Mouse (Mus musculus) v-Abl transformed pro-B cells (cell line): ENCODE measurements around the gene Arhgef7.

Source experiments
- in situ Hi-C, 2 experiments: fragments of 400-800 bp; cut with MboI; formaldehyde crosslinking; loops; one replicate each; pipeline ENCODE4 v1.15.1; 2025; ENCODE audit not compliant: unreplicated experiment in 2 of 2

Arhgef7 gene

DNA sequence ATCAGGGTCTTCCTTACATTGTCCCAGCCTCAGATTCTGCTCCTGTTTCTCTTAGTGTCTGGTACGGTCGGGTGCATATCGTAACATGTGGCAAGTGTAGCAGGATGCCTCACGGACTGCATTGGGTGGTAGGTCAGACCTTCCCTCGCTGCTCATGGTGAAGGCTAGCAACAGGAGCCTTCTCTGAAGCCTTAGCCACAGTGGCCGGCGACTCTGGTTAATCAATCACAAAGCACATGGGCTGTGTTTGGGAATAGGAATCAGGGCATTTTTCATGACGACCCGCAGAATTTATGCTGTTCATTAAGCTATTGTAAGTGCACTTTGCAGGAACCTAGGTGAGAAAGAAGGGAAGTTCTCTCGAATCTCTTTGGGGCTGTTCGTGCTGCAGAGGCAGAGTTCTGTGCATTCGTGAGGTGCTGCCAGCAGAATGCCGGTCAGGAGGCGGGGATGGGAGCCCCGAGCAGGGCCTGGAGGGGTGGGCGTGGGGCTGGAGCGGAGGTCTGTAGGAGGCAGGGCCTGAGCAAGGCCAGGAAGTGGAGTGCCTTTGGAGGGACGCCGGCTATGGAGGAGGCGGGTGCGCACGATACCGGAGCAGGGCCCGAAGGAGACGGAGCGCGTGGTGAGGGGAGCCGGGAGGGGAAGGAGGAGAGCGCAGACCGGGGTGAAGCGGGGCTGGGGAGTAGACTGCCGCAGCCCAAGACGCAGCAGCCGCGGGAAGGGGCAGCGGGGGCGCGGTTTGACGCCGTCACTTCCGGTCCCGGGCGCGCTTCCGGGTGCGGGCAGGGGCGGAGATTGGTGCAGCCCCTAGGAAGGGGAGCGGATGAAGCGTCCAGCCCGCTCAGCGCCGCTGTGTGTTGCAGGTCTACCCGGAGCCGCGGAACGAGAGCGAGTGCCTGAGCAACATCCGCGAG is 30.3 kb downstream of the Arhgef7 start:
- in situ Hi-C loops, result loop anchor here in 1 of 2 experiments (5.0 to 25.0 kb wide), 2 partner anchors 914 to 1771 kb away; partner anchors contain the start of genes Abhd13, Lig4 and Tubgcp3

DNA sequence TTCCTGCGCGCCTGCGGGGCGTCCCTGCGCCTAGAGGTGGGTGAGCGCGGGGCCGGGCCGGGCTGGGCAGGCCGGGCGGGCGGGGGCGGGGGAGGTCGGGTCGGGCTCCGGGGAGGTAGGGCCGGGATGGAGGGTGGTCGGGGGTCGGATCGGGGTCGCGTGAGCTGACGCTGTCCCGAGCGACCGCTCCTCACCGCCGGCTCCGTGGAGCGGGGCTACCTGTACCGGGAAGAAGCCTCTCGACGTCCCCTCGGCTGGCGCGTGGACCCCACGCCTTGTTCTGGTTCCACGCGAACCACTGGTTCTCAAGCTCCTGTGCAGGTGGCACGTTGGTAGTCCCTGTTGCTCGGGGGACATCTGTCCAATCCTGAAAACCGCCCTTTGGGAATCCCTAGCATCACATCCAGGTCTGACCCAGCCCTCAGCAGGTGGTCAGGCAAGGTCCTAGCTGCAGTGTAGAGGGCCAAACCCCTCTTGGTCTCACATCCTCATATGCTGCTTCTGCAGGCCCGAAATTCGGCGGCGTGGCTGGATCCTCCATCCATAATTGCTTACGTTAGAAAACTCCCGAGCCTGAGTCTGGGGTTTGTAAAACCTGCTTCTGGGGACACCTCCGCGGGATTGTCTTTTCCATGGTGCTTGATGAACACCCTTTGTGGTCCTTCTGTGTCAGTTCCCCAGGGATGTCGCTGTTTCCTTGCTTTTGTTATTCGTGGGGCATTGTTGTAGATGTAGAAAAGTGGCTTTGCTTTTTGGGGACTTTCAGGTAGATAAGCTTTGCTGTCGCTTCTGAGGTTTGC is 31.2 kb downstream of the Arhgef7 start:
- in situ Hi-C loops, result loop anchor here in 1 of 2 experiments (5.0 to 25.0 kb wide), 2 partner anchors 914 to 1771 kb away; partner anchors contain the start of genes Abhd13, Lig4 and Tubgcp3

DNA sequence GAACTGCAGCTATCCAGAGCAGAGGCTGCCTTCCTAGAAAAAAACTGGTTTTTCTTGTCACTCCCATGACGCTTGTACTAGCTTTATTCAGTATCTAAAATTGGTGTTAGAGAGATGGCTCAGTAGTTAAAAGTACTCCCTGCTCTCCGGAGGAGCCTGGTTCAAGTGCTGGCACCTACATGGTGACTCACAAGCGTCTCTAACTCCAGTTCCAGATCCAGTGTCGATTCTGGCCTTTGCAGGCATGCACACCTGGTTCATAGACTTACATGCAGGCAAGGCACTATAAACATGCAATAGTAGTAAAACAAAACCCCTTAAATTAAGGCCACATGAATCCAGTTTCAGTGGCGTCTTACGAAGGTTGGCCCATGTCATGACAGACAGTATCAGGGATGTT is 34.0 kb downstream of the Arhgef7 start:
- in situ Hi-C loops, result loop anchor here in 1 of 2 experiments (25.0 kb wide), 1 partner anchor 1774 kb away; the partner anchor contains the start of genes Abhd13 and Lig4

DNA sequence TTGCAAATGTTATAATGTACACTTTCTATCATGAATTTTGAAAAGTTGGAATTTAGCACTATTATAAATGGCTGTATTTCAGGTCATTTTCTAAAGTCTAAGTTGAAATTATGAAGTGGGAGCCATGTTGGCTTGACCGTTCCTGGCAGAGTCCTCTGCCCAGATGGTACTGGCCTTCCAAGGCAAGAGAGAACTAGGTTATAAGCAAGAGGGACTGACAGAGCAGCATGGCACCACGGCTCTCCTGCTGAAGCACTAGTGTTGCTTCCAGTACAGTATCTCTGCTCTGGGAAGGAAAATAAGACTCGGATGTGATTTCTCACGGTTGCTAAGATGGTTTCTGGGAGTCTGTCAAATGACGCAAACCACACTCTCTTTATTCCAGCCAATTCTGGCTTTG is 34.5 kb downstream of the Arhgef7 start:
- in situ Hi-C loops, result loop anchor here in 1 of 2 experiments (25.0 kb wide), 1 partner anchor 1775 kb away; the partner anchor contains the start of genes Abhd13 and Lig4

DNA sequence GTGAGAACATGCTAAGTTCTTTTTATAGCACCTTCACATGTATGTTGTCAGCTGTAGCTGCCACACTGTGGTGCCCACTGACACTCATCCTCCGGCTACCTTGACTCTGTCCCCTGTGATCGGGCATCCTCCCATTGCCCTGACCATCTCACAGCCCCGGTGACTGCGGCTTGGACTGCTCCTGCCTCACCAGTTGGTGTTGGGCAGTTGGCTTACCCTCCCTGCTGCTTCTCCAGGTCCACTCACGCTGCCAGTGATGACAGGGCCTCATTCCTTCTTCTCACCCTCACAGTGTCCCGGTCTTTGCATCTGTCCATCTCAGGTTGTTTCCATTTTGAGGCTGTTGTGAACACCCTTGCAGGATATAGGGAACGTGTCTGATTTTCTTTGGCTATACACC is 35.3 kb downstream of the Arhgef7 start:
- in situ Hi-C loops, result loop anchor here in 1 of 2 experiments (25.0 kb wide), 1 partner anchor 1776 kb away; the partner anchor contains the start of genes Abhd13 and Lig4

DNA sequence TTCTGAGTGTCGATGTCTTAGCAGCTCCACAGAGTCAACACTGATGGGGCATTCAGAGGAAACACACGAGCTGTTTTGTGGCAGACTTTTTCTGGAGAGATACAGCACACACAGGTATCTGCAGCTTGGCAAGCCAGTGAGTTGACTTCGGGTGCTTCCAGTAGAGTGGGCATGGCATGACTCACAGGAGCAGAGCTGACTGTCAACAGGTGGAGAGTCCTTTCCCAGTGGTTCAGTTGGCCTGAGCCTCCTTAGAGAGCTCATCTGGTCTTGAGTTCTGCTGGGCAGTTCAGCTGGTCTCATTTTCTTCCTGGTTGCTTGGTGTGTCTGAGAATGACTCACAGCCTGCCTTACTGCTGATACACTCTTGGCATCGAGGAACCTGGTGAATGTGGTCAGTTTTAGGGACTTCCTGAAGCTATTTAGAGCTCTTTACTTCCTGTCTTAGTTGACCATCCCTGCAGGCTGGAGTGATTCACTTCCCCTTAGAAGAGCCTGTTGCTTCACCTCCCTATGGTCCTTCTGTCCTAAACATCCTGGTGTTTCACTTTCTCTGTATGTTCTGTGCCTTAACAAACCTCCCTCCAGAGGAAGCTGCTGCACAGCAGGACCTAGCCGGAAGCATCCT is 39.8 kb downstream of the Arhgef7 start:
- in situ Hi-C loops, result loop anchor here in 1 of 2 experiments (25.0 kb wide), 1 partner anchor 1780 kb away; the partner anchor contains the start of genes Abhd13 and Lig4

DNA sequence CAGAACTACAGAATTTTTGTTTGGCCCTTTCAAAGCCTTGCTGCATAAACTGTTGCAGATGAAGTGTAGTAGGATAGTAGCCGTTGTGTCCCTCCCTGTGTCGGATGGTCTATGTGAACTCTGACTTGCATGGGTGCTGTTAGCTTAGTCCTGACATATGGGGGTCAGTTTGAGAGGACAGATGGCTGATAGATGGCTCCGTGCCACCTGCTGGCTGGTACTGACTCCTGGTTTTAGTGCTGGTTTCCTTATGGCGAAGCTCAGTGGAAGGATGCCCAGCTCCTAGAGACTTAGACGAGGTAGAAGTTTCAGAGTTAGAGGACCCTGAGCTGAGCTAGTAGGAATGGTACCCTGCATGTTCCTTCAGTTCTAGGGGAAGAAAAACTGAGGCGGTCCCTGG is 42.5 kb downstream of the Arhgef7 start:
- in situ Hi-C loops, result loop anchor here in 1 of 2 experiments (25.0 kb wide), 1 partner anchor 1783 kb away; the partner anchor contains the start of genes Abhd13 and Lig4

DNA sequence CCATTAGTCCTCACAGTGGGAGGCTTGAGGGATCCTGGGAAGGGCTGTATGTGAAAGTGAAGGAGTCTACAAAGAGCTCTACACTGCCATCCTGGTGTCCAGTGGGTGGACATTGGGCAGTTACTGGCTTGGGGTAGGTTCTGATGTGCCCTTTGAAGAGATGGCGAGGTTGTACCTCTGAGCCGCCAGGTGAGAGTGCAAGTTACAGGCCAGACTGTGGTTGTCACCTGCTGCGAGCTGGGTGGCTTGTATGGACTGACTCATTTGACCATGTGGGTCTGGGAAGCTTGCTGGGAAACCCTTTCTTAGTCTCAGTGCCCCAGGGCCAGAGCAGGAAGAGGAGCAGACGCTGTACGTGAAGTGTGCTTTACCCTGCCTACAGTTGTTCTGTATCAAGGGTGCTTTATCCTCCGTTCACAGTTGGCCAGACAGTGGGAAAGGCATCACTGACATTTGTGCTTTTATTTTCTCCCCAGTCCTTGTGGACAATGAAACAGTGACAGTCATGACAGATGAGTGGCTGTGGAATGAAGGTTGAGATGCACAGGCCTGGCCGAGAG is 43.1 kb downstream of the Arhgef7 start:
- in situ Hi-C loops, result loop anchor here in 1 of 2 experiments (25.0 kb wide), 1 partner anchor 1783 kb away; the partner anchor contains the start of genes Abhd13 and Lig4

DNA sequence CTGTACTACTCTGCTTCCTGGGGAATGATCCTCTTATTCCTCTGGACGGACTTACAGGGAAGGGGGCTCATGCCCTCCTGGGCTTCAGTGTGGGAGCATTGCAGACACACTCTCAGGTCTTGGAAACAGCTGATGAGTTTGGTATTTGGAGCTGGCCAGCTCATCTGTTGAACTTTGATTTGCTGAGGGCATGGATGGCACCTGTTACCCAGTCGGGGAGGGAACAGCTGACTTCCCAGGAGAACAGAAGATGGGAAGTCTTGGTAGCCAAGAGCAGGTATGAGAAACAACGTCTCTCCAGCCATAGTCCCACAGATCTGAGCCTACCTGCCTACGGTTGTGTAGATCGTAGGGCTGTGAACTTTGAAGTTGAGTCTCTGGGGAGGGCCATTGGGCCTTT is 44.1 kb downstream of the Arhgef7 start:
- in situ Hi-C loops, result loop anchor here in 1 of 2 experiments (25.0 kb wide), 1 partner anchor 1784 kb away; the partner anchor contains the start of genes Abhd13 and Lig4

DNA sequence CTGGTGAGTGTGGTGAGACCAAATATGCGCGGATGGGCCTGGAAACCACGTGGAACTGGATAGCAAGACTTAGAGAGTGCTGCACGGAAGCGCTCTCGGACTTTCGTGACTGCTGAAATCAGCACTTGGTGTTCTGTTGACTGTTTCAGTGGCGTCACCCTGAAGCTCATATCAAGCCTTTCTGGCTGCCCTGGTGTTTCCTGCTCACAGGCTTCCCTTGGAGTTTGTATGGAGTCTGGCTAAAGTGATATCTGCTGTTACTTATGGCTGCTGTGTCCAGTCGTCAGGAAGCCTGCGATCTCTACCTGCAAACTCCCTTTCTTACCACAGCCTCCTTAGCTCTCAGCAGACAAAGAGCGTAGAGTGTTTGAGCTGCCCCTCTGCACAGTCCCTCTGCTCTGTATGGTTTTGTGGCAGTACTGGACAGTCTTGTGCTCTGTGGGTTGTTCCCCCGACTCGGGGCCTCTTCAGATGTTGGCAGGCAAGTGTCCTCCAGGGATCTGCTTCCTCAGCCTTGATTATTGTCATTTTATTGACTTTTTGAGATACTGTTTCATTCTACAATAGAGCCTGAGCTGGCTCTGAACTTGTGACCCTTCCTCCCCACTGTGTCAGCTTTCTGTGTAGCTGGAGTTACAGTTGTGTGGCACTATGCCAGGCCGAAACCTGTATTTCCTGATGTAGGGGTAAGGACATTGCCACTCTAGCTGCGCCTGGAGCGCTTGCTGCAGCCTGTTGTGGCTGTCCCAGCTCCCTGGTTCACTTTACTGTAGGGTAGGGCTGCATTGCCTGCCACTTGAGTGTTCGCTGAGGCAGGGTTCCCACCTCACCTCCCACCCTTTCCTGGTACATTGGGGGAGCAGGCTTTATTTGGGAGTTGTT is 46.9 kb downstream of the Arhgef7 start:
- in situ Hi-C loops, result loop anchor here in 1 of 2 experiments (25.0 kb wide), 1 partner anchor 1787 kb away; the partner anchor contains the start of genes Abhd13 and Lig4

DNA sequence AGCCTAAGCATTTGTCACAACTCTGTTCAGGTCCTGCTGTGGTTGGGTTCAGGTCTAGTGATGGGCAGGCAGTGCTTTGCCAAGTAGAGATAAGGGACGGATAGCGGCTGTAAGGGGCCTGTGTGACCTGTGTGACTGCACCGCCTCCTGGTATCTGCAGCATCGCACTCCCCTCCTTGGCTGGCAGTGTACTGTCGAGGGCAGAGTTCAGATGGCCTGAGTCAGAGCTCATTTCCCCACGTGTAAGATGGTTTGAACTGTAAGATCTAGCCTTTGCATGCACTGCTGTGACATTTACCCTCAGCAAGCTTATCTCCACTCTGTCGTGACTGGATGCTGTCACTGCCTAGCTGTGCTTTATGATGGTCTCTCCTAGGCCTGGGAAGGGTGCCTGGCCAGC is 48.4 kb downstream of the Arhgef7 start:
- in situ Hi-C loops, result no loop called here

DNA sequence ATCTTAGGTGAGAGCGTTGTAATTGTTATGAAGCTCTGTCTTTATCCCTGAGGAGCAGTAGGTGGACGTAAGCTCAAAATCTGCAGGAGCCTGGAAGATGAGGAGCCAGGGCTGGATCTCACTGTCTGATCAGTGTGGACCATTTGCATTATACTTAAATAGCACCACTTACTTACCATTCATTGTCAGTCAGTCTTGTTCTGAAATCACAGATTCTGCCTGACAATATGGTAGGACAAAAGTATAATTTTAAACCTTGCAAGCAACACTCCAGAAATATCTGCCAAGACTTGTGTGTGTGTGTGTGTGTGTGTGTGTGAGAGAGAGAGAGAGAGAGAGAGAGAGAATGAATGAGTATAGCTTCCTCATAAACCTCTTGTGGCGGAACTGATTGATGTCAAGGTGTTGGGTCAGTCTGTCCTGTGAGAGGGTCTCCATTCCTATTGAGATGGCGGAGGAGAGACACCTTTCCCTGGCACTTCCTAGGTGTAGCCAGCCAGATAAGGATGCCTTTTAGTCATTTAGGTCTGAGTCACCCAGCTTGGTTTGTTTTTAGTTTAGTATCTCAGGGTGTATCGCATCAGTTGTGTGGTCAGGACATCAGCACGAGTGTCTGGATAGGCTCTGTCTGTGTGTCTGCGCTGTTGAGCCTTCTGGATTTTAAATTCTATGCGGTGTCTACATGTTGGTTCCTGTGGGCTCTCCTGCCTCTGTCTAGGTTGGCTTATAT is 49.1 kb downstream of the Arhgef7 start:
- in situ Hi-C loops, result no loop called here

DNA sequence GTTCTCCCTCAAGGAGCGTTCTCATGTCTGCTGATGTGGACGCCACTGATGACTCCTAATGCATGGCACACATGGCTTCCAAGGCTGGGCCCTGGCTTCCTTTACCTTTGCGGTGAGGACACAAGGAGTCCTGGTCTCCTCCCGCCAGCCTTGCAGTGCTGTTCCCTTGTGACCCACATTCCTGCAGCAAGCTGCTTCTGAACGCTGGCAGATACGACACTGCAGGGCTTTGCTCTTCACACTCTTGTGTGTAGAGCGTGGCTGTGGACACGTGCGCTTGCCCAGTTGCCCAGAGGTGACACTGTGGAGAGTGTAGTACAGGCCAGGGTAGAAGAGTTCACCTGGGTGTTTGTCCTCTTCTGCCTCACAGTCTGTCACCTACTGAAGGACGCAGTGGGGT is 49.7 kb downstream of the Arhgef7 start:
- in situ Hi-C loops, result no loop called here

DNA sequence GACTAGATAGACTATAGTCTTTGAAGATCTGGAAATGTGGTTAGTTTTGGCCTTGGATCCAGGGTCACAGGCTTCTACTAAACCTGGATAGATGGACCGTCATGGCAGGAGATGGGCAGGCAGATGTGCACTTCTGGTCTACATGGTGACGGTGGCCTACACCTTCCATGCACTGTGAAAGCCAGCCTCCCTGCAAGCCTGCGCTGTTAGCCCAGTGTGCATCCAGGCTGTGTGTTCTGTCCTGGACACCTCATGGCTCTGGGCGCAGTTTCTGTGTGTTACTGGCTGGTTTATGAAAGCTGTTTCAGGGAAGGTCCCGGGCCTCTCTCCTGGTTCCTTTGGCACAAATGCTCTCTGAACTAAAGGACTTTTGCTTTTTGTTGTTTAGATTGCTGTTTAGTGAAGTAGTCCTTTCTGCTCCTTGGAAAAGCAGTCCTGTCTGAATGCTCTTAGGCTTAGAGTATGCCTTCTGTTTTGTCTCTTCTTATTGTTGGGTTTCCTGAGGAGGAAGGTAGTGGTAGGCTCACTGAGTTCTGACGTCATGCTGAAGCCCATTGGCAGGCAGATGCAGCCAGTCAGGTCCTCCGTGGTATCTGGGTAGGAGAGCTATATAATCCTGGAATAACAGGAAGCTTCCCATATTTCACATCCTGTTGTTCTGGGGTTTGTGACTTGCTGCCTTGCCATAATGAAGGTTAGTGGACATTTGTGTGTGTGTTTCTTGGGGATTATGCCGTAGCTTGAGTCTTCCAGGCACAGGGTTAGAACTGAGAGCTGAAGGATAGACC is 51.3 kb downstream of the Arhgef7 start:
- in situ Hi-C loops, result no loop called here

DNA sequence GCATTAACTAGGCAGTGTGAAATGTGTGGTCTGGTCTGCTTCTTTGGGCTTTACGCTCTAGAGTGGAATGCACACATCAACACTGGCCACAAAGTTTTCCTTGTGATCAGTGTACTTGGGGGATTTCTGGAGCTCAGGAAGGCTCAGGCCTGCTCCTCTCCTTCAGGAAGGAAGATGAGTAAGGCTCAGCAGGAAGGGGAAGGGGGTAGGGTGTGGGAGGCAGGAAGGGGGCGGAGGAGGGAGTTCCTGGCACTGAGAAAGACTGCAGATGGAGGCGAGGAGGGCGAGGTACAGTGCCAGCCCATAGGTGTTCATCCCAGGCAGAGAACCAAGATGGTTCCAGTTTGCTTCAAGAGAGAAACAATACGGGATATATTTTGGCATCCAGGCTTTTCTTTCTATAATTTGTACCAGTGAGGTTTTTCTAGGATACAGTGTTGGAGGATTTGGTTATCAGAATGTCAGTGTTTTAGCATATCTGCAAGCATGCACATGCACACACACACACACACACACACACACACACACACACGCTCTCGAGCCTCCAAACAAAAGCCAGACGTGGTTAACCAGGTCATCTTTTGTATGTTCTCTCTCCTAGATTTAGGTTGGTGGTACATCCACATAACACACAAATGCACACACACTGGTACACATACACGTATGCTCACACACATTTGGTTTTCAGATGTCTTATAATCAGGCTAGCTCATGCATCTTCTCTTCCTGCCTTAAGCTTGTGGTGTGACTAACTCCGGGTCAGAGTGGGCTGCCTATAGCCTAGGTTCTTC is 52.5 kb downstream of the Arhgef7 start:
- in situ Hi-C loops, result no loop called here

DNA sequence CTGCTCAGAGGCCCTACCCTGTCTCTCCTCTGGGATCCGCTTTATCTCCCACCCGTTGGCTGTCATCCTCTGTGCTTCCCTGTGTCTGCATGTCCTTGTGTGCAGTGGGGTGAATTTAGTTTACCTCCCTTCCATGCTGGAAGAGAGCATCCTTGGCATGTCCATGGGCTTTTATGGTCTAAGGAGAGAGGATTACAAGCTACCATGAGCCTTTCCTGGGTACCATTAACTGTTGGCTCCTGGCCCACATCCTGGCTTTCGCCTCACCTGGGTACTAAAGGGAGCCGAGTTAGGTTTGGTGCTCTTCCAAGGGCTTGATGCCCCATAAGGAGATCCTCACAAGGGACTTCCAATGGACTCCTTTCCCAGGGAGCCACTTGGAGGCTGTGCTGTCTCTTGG is 53.1 kb downstream of the Arhgef7 start:
- in situ Hi-C loops, result no loop called here

DNA sequence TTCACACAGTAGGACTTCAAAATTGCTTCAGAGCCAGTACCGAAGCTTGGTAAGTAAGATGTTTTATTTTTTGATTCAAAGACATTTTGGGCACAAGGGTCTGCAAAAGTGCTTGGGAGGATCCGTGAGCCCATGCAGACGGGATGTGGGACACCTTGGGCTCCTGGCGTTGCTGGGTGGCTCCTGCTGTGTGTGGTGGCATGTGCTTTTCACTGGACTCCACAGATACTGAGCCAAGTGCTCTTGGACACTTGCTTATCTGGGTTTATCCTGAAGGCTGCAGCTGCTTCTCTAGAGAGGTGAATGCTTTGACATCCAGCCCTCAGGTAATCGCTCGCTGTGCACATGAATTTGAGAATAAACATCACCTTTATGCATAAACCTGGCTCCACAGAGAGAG is 55.1 kb downstream of the Arhgef7 start:
- in situ Hi-C loops, result no loop called here
